Comparison of ENCODE assay signal across 15 mouse cellular contexts in genomic region chr6:127219446-127219802, GRCm38 (mm10).
"Had no signal": no experiment of that assay in that cellular context is flagged by ENCODE, and none has a peak within 500 bp of the region (broad histone marks: within the 10 kb centered on the region; RNA-seq: fewer than 3 reads in every experiment).

No protein-coding gene starts in this region.

- ATAC-seq: lung, postnatal 0 days; midbrain, embryonic 13.5 days had no signal

- H3K27me3 ChIP-seq: liver, embryonic 15.5 days had no signal

- H3K27ac ChIP-seq: layer of hippocampus, adult 2 months; limb, embryonic 10.5 days; liver, embryonic 15.5 days; midbrain, embryonic 13.5 days had no signal

- H3K4me2 ChIP-seq: liver, embryonic 11.5 days; liver, embryonic 15.5 days; midbrain, embryonic 13.5 days had no signal

- H3K9ac ChIP-seq: liver, embryonic 15.5 days; midbrain, embryonic 13.5 days had no signal

- DNase-seq: kidney, adult 9 months; kidney, postnatal 10 days; kidney, postnatal 4 days; lung, adult 2 months; lung, postnatal 36 days; retina, postnatal 1 day; spleen, adult 18-20 months; thymus, adult 18-20 months; thymus, postnatal 14 days had no signal

- H3K36me3 ChIP-seq: limb, embryonic 10.5 days; liver, embryonic 15.5 days; midbrain, embryonic 13.5 days had no signal

- H3K4me3 ChIP-seq: layer of hippocampus, adult 2 months; limb, embryonic 10.5 days; liver, embryonic 15.5 days; midbrain, embryonic 13.5 days had no signal

- H3K9me3 ChIP-seq: limb, embryonic 10.5 days; liver, embryonic 15.5 days; midbrain, embryonic 13.5 days had no signal

- H3K4me1 ChIP-seq: liver, embryonic 15.5 days; midbrain, embryonic 13.5 days had no signal
